ENCODE assay signal across 8 mouse cellular contexts in genomic region chr2:28535263-28535540, GRCm38 (mm10). TPM values are rescaled to one million over a fixed set of nuclear protein-coding genes. Genes with fewer than 3 reads are reported as not detected.
DNase-seq lines count a peak whose midpoint lies in the region; ATAC-seq and TF ChIP-seq lines count a peak whose summit lies in the region.

No protein-coding gene starts in this region.

- H3K27ac ChIP-seq in lung, embryonic 14.5 days (ENCODE audit: low read depth) = peak overlapping the region; percentile 37; the same call in 1 of the 2 replicates
- H3K27ac ChIP-seq in embryonic facial prominence, embryonic 13.5 days = peak overlapping the region; percentile 97
- H3K27ac ChIP-seq in limb, embryonic 10.5 days = peak overlapping the region; percentile 90
- peak overlapping the region; percentile 82 for H3K27ac ChIP-seq in neural tube, embryonic 15.5 days (replicated peaks)

- H3K9me3 ChIP-seq in lung, embryonic 14.5 days (ENCODE audit: low read depth, low read length) = no peaks in the 10 kb centered on the region
- H3K9me3 ChIP-seq in embryonic facial prominence, embryonic 13.5 days = no peaks in the 10 kb centered on the region
- no peaks in the 10 kb centered on the region for H3K9me3 ChIP-seq in limb, embryonic 10.5 days (replicated peaks)
- H3K9me3 ChIP-seq in neural tube, embryonic 15.5 days (replicated peaks) = no peaks in the 10 kb centered on the region

- H3K36me3 ChIP-seq in lung, embryonic 14.5 days (ENCODE audit: insufficient read depth) = no peaks in the 10 kb centered on the region
- peaks cover 11% of the 10 kb centered on the region; the same call in 1 of the 2 replicates for H3K36me3 ChIP-seq in embryonic facial prominence, embryonic 13.5 days
- H3K36me3 ChIP-seq in limb, embryonic 10.5 days = peaks cover 21% of the 10 kb centered on the region
- no peaks in the 10 kb centered on the region for H3K36me3 ChIP-seq in neural tube, embryonic 15.5 days

- 31% methylated on average over 4 of the region's 4 CpGs for WGBS in lung, embryonic 14.5 days
- WGBS in lung, adult 2 months = 32% methylated on average over 4 of the region's 4 CpGs
- 19% methylated on average over 4 of the region's 4 CpGs for whole genome bisulfite sequencing in embryonic facial prominence, embryonic 13.5 days
- WGBS in limb, embryonic 10.5 days = 8% methylated on average over 4 of the region's 4 CpGs
- 29% methylated on average over 4 of the region's 4 CpGs for WGBS in neural tube, embryonic 15.5 days

- no peak for ATAC-seq in lung, embryonic 14.5 days (ENCODE audit: insufficient read depth)
- no peak for ATAC-seq in embryonic facial prominence, embryonic 13.5 days (ENCODE audit: insufficient number of reproducible peaks, insufficient read depth, low FRiP score, low TSS enrichment, low read depth)
- no peak for ATAC-seq in neural tube, embryonic 15.5 days (ENCODE audit: low FRiP score)

- H3K4me3 ChIP-seq in lung, embryonic 14.5 days (ENCODE audit: low read depth, low read length) = peak overlapping the region; percentile 10; the same call in 1 of the 2 replicates
- no peak overlapping the region for H3K4me3 ChIP-seq in lung, adult 2 months (replicated peaks; ENCODE audit: extremely low read depth, low read depth, low read length)
- peak overlapping the region; percentile 72 for H3K4me3 ChIP-seq in embryonic facial prominence, embryonic 13.5 days
- peak overlapping the region; percentile 78 for H3K4me3 ChIP-seq in limb, embryonic 10.5 days
- 0 out of 2 replicates have a peak overlapping the region, but pooled peaks have one; percentile 61 for H3K4me3 ChIP-seq in neural tube, embryonic 15.5 days (replicated peaks)

- peaks cover 36% of the 10 kb centered on the region for H3K4me1 ChIP-seq in lung, embryonic 14.5 days (ENCODE audit: insufficient read depth)
- peaks cover 19% of the 10 kb centered on the region for H3K4me1 ChIP-seq in lung, adult 2 months (ENCODE audit: control insufficient read depth, insufficient read depth, low read length)
- peaks cover 97% of the 10 kb centered on the region for H3K4me1 ChIP-seq in embryonic facial prominence, embryonic 13.5 days
- peaks cover 94% of the 10 kb centered on the region for H3K4me1 ChIP-seq in limb, embryonic 10.5 days
- peaks cover 98% of the 10 kb centered on the region for H3K4me1 ChIP-seq in neural tube, embryonic 15.5 days

- H3K4me2 ChIP-seq in lung, embryonic 14.5 days = peak overlapping the region; percentile 77
- H3K4me2 ChIP-seq in embryonic facial prominence, embryonic 13.5 days = peak overlapping the region; percentile 83
- peak overlapping the region; percentile 80 for H3K4me2 ChIP-seq in neural tube, embryonic 15.5 days

- H3K9ac ChIP-seq in lung, embryonic 14.5 days = 0 out of 2 replicates have a peak overlapping the region, but pooled peaks have one; percentile 0
- peak overlapping the region; percentile 90 for H3K9ac ChIP-seq in embryonic facial prominence, embryonic 13.5 days
- H3K9ac ChIP-seq in neural tube, embryonic 15.5 days (replicated peaks) = peak overlapping the region; percentile 23; the same call in 1 of the 2 replicates

- no peak for DNase-seq in lung, embryonic 14.5 days
- DNase-seq in lung, adult 2 months = no peak
- DNase-seq in limb, embryonic 10.5 days (ENCODE audit: low spot score) = peak; percentile 64
- no peak for DNase-seq in layer of hippocampus, postnatal 36 days
- DNase-seq in thymus, postnatal 25 days = no peak
- DNase-seq in spleen, adult 18-20 months = no peak

- no peaks in the 10 kb centered on the region for H3K27me3 ChIP-seq in lung, embryonic 14.5 days (ENCODE audit: insufficient read depth, low read length)
- H3K27me3 ChIP-seq in embryonic facial prominence, embryonic 13.5 days = no peaks in the 10 kb centered on the region
- H3K27me3 ChIP-seq in limb, embryonic 10.5 days (ENCODE audit: low read depth, poor library complexity, severe bottlenecking) = no peaks in the 10 kb centered on the region
- H3K27me3 ChIP-seq in neural tube, embryonic 15.5 days (replicated peaks) = no peaks in the 10 kb centered on the region

- no peak for TF ChIP-seq POLR2A in lung, adult 2 months (IDR thresholded peaks at IDR 0.05; ENCODE audit: borderline replicate concordance, extremely low read depth, low read depth, low read length)

- no peak for TF ChIP-seq CTCF in lung, embryonic 14.5 days (IDR thresholded peaks at IDR 0.05; ENCODE audit: low read depth)
- TF ChIP-seq CTCF in lung, adult 2 months (IDR thresholded peaks at IDR 0.05; ENCODE audit: insufficient read depth, low read length) = no peak

RNA-seq across cellular contexts. Expression of gene Ralgds, which starts 22.3 kb away (rescaled TPM):
- polyA plus RNA-seq in lung, embryonic 14.5 days (2014; fragmentation: Nextera tagmentation; extraction: Ambion mirVana) = 34.3 and 34.7 TPM in 2 replicates
- 83.5 and 84.1 TPM in 2 replicates for polyA plus RNA-seq in lung, adult 2 months (2012; rRNA removed)
- polyA plus RNA-seq in embryonic facial prominence, embryonic 13.5 days (2015; fragmentation: Nextera tagmentation; extraction: Ambion mirVana) = 56.9 and 61.3 TPM in 2 replicates
- polyA plus RNA-seq in limb, embryonic 10.5 days (2016; fragmentation: Nextera tagmentation; extraction: Ambion mirVana) = 46.7 and 58.9 TPM in 2 replicates
- polyA plus RNA-seq in neural tube, embryonic 15.5 days (2015; fragmentation: Nextera tagmentation; extraction: Ambion mirVana) = 64.7 and 70.4 TPM in 2 replicates
- total RNA-seq in layer of hippocampus, postnatal 36 days (2021) = 100 to 1,000 TPM; 123 to 128 TPM

RNA-seq across cellular contexts. Expression of gene Cel, which starts 28.0 kb away (rescaled TPM):
- polyA plus RNA-seq in lung, embryonic 14.5 days (2014; fragmentation: Nextera tagmentation; extraction: Ambion mirVana) = not detected in 2 replicates
- 0.12 and 3.3 TPM in 2 replicates for polyA plus RNA-seq in lung, adult 2 months (2012; rRNA removed)
- 0.17 TPM in 1 of 2 replicates, not detected in the other for polyA plus RNA-seq in embryonic facial prominence, embryonic 13.5 days (2015; fragmentation: Nextera tagmentation; extraction: Ambion mirVana)
- not detected in 2 replicates for polyA plus RNA-seq in limb, embryonic 10.5 days (2016; fragmentation: Nextera tagmentation; extraction: Ambion mirVana)
- 0.09 and 3.3 TPM in 2 replicates for polyA plus RNA-seq in neural tube, embryonic 15.5 days (2015; fragmentation: Nextera tagmentation; extraction: Ambion mirVana)
- total RNA-seq in layer of hippocampus, postnatal 36 days (2021) = not detected

RNA-seq across cellular contexts. Expression of gene Gm10134, which starts 29.3 kb away (rescaled TPM):
- 1.2 and 2.4 TPM in 2 replicates for polyA plus RNA-seq in lung, embryonic 14.5 days (2014; fragmentation: Nextera tagmentation; extraction: Ambion mirVana)
- polyA plus RNA-seq in lung, adult 2 months (2012; rRNA removed) = 1.1 TPM in 2 replicates
- 1.4 TPM in 1 of 2 replicates, not detected in the other for polyA plus RNA-seq in embryonic facial prominence, embryonic 13.5 days (2015; fragmentation: Nextera tagmentation; extraction: Ambion mirVana)
- not detected in 2 replicates for polyA plus RNA-seq in limb, embryonic 10.5 days (2016; fragmentation: Nextera tagmentation; extraction: Ambion mirVana)
- polyA plus RNA-seq in neural tube, embryonic 15.5 days (2015; fragmentation: Nextera tagmentation; extraction: Ambion mirVana) = 2.1 and 3.5 TPM in 2 replicates
- total RNA-seq in layer of hippocampus, postnatal 36 days (2021) = 1 to 10 TPM in 1 of 2 experiments, not detected in 1; 1.9 TPM

RNA-seq across cellular contexts. Expression of gene Gbgt1, which starts 38.5 kb away (rescaled TPM):
- 0.41 and 0.76 TPM in 2 replicates for polyA plus RNA-seq in lung, embryonic 14.5 days (2014; fragmentation: Nextera tagmentation; extraction: Ambion mirVana)
- 5.1 and 5.6 TPM in 2 replicates for polyA plus RNA-seq in lung, adult 2 months (2012; rRNA removed)
- polyA plus RNA-seq in embryonic facial prominence, embryonic 13.5 days (2015; fragmentation: Nextera tagmentation; extraction: Ambion mirVana) = 0.35 and 0.58 TPM in 2 replicates
- not detected in 2 replicates for polyA plus RNA-seq in limb, embryonic 10.5 days (2016; fragmentation: Nextera tagmentation; extraction: Ambion mirVana)
- polyA plus RNA-seq in neural tube, embryonic 15.5 days (2015; fragmentation: Nextera tagmentation; extraction: Ambion mirVana) = 1.2 and 2.1 TPM in 2 replicates
- 1 to 10 TPM; 1.2 to 1.8 TPM for total RNA-seq in layer of hippocampus, postnatal 36 days (2021)

RNA-seq across cellular contexts. Expression of gene Gtf3c5, which starts 48.3 kb away (rescaled TPM):
- 33.9 and 41.9 TPM in 2 replicates for polyA plus RNA-seq in lung, embryonic 14.5 days (2014; fragmentation: Nextera tagmentation; extraction: Ambion mirVana)
- 21.6 and 27.3 TPM in 2 replicates for polyA plus RNA-seq in lung, adult 2 months (2012; rRNA removed)
- 50.4 and 51.6 TPM in 2 replicates for polyA plus RNA-seq in embryonic facial prominence, embryonic 13.5 days (2015; fragmentation: Nextera tagmentation; extraction: Ambion mirVana)
- 69.9 and 71.6 TPM in 2 replicates for polyA plus RNA-seq in limb, embryonic 10.5 days (2016; fragmentation: Nextera tagmentation; extraction: Ambion mirVana)
- polyA plus RNA-seq in neural tube, embryonic 15.5 days (2015; fragmentation: Nextera tagmentation; extraction: Ambion mirVana) = 37.2 and 40.1 TPM in 2 replicates
- total RNA-seq in layer of hippocampus, postnatal 36 days (2021) = 10 to 100 TPM; 17.4 to 18.9 TPM

Comparison
In these comparisons a context has a peak if more than half of its experiments do, and no peak if none do; other contexts are left out.
1. H3K27ac ChIP-seq: peak in every context shown above with its lines; median percentile 97 in embryonic facial prominence, embryonic 13.5 days; 90 in limb, embryonic 10.5 days; 82 in neural tube, embryonic 15.5 days; 37 in lung, embryonic 14.5 days.
2. H3K9ac ChIP-seq: peak in every context shown above with its lines; median percentile 90 in embryonic facial prominence, embryonic 13.5 days; 23 in neural tube, embryonic 15.5 days; 0 in lung, embryonic 14.5 days.